Mouse (Mus musculus) liver (tissue): ENCODE measurements around the gene 1810013L24Rik.
"Not testable (repeated sequence)": the region's sequence is repeated elsewhere in the genome, so short reads cannot be mapped to it uniquely, and the experiment has no call there.

Experiments
- DNase-seq: peaks from one replicate; pipeline ENCODE4 v3.0.0-alpha.2; 2020; ENCODE audit warnings: mixed read lengths

The 1810013L24Rik gene

GRCm38 (mm10) chr16:8837595-8837994, 7.7 kb downstream of the 1810013L24Rik start:
- no peak for DNase-seq

- DNase-seq, result no peak
These were observed 9.0 kb downstream of the 1810013L24Rik start for GRCm38 (mm10) chr16:8838921-8839320.

GRCm38 (mm10) chr16:8840557-8840956, 10.7 kb downstream of the 1810013L24Rik start:
- no peak for DNase-seq

- no peak for DNase-seq
These were observed 13.1 kb downstream of the 1810013L24Rik start for GRCm38 (mm10) chr16:8842962-8843361.

- no peak for DNase-seq
These were observed 13.8 kb downstream of the 1810013L24Rik start for GRCm38 (mm10) chr16:8843580-8844175.

- no peak for DNase-seq
These were observed 16.1 kb downstream of the 1810013L24Rik start for GRCm38 (mm10) chr16:8845986-8846385.

GRCm38 (mm10) chr16:8848309-8849068, 18.6 kb downstream of the 1810013L24Rik start:
- DNase-seq, result no peak

GRCm38 (mm10) chr16:8849929-8850328, 20.0 kb downstream of the 1810013L24Rik start:
- no peak for DNase-seq

GRCm38 (mm10) chr16:8855143-8855542, 25.2 kb downstream of the 1810013L24Rik start:
- no peak for DNase-seq

GRCm38 (mm10) chr16:8856820-8857219, 26.9 kb downstream of the 1810013L24Rik start:
- no peak for DNase-seq

- DNase-seq, result no peak
These were observed 32.6 kb downstream of the 1810013L24Rik start for GRCm38 (mm10) chr16:8862336-8862987.

- no peak for DNase-seq
These were observed 34.3 kb downstream of the 1810013L24Rik start for GRCm38 (mm10) chr16:8864223-8864631.

- DNase-seq, result peak; percentile 36
These were observed 37.6 kb downstream of the 1810013L24Rik start for GRCm38 (mm10) chr16:8867406-8867955.

- DNase-seq, result no peak
These were observed 38.6 kb downstream of the 1810013L24Rik start for GRCm38 (mm10) chr16:8868506-8868905.

GRCm38 (mm10) chr16:8869715-8870114, 39.8 kb downstream of the 1810013L24Rik start:
- peak; percentile 75 for DNase-seq

- DNase-seq, result no peak
These were observed 41.5 kb downstream of the 1810013L24Rik start for GRCm38 (mm10) chr16:8871376-8871775.

GRCm38 (mm10) chr16:8872019-8872418, 42.1 kb downstream of the 1810013L24Rik start:
- DNase-seq, result peak; percentile 69

- no peak for DNase-seq
These were observed 42.6 kb downstream of the 1810013L24Rik start for GRCm38 (mm10) chr16:8872486-8872885.

GRCm38 (mm10) chr16:8880076-8880475, 50.2 kb downstream of the 1810013L24Rik start:
- DNase-seq, result no peak

GRCm38 (mm10) chr16:8883674-8884241, 53.9 kb downstream of the 1810013L24Rik start:
- peak; percentile 82 for DNase-seq

GRCm38 (mm10) chr16:8894214-8894613, 64.3 kb downstream of the 1810013L24Rik start:
- DNase-seq, result not testable (repeated sequence)

GRCm38 (mm10) chr16:8895301-8895700, 65.4 kb downstream of the 1810013L24Rik start:
- DNase-seq, result no peak

- DNase-seq, result not testable (repeated sequence)
These were observed 76.2 kb downstream of the 1810013L24Rik start for GRCm38 (mm10) chr16:8906115-8906514.
